Mouse (Mus musculus) natural killer cell, adult 2 months (primary cell): ENCODE measurements around the gene Gm11213.
A peak's percentile ranks its signal among the peaks of the same experiment; 100 is the strongest.

Experiments
- DNase-seq, 2 experiments: peaks; one replicate each; pipeline ENCODE4 v3.0.0; 2022; ENCODE audit warnings: low spot score in 2 of 2

Gm11213 gene

DNA sequence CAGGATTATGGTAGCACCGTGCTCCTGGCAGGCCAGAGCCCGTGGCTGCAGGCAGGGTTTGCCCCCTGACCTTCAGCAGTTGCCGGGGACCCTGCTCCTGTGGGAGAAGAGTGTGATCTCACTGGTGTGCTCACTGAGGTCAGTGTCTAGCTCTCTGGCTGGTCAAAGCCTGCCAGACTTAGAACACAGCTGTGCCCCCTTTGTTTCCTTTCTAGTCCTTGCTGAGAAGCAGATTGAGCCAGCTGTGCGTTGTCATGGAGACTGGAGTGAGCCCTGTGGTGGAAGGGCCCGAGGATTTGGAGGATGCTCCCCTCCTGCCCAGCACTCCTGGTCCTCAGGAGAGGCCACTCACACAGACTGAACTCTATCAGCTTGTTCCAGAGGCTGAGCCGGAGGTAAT is 25.0 kb downstream of the Gm11213 start:
- no peak for DNase-seq

DNA sequence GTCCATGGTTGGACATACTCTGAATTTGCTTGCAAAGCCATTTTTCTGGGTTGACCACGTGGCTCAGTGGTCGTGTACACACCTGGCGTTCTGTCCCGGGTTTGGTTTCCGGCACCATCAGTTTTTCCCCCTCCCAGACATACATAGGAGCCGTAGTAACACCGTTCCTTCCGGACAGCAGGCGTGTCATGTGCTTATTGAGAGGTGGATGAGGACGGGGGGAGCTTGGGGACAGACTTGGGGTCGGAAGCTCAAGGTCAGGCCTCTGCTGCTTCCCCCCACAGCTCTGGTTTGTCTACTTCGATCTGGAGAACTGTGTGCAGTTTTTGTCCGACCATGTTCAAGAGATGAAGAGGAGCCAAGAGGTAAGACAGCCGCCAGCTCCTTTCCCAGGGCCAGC is 25.4 kb downstream of the Gm11213 start:
- DNase-seq, result no peak

DNA sequence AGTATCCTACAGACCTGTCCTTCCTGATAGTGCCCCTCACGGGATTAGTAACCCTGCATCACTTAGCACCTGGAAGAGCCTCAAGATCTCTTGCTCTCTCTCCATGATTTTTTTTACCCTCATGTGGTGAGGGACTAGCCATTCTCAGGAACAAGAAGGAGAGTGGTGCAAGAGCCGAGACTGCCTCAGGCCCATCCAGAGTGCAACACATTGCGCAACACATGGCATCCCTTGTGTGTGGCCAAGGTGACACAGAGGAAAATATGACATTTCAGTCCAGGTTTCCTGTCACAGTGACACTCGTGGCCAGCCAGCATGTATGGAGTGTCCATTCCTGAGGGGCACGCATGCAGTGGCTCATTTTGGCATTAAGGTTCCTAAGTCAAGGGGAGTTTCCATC is 32.4 kb downstream of the Gm11213 start:
- DNase-seq, result no peak

DNA sequence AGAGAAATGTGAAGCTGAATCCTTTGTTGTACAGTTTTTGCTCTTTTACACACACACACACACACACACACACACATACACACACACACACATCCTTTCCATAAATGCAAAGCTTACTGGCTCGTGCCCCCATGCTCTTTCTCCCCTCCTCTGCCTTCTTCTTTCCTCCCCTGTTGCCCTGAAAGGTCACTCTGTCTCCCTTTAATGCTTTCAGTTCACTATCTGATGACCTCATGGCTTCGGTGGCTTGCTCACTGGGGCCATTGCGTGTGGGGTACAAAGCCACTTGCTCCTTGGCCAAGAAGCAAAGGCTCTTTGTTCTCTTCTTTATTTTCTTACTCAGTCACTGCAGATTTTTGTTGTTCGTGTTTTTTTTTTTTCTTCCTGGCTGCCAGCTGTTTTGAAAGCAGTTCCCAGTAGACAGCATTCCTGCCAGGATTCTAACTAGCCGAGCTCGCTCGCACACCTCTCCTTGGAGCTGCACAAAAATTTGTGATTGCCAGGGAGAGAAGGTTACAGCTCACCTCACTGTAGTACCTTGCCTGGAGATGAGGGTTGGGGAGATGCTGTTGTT is 34.8 kb downstream of the Gm11213 start:
- no peak for DNase-seq

DNA sequence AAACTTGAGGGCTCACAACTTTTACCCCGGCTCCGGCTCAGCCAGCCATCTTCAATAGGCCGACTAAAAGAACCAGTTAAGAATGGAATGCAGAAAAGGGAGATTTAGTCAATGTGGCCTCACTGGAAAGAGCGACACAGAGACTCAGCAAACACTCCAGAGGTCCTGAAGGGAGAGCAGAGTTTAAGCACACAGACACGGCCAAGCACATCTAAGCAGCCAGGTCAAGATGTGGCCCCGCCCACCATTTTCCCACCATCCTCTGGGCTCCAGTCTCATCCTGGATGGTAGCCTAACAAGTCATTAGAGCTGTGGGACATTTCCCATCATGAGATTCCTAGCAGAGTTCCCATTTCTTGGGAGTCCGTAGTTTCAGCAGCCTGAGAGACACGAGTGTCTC is 35.7 kb downstream of the Gm11213 start:
- no peak for DNase-seq

DNA sequence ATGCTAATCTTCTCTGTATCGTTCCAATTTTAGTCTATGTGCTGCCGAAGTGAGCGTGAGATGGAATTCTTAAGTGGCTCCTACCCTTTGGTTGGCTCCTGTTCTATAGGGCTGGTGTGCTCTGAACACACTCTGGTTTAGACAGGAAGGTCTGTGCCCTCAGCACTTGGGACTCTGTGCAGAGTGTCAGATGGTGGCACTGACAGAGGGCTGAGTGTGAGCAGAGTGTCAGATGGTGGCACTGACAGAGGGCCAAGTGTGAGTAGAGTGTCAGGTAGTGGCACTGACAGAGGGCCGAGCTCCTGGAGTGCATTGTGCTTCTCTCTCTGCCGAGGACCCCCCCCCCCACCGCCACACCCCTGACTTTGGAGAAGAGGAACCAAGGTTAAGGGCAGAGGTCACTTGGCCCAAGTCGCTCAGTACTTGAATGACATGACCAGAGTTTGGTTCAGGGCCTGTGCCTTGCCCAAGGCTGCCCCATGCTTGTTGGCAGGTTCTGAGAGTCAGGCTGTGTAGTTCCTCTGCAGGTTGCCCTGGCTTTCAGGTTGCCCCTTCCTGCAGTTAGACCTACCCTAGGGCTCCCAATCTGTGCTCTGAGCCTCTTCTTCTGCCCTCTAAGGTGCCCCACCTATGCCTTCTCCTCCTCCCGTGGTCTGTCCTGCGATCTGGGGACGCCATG is 37.2 kb downstream of the Gm11213 start:
- DNase-seq, result no peak

DNA sequence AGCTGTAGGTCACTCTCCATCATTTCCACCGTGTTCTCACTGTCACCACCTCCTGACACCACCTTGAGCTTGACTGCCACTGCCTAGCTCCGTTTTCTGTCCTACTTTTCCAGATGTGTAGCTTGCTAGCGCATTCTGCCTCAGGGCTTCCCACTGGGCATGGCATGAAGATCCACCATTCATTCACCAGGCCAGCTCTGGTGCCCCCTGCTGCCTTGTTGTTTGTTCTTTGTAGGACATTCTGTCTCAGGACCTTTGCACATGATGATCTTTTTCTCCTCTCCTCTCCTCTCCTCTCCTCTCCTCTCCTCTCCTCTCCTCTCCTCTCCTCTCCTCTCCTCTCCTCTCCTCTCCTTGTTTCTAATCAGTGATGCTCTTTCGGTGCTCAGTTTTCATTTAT is 42.3 kb downstream of the Gm11213 start:
- no peak for DNase-seq

DNA sequence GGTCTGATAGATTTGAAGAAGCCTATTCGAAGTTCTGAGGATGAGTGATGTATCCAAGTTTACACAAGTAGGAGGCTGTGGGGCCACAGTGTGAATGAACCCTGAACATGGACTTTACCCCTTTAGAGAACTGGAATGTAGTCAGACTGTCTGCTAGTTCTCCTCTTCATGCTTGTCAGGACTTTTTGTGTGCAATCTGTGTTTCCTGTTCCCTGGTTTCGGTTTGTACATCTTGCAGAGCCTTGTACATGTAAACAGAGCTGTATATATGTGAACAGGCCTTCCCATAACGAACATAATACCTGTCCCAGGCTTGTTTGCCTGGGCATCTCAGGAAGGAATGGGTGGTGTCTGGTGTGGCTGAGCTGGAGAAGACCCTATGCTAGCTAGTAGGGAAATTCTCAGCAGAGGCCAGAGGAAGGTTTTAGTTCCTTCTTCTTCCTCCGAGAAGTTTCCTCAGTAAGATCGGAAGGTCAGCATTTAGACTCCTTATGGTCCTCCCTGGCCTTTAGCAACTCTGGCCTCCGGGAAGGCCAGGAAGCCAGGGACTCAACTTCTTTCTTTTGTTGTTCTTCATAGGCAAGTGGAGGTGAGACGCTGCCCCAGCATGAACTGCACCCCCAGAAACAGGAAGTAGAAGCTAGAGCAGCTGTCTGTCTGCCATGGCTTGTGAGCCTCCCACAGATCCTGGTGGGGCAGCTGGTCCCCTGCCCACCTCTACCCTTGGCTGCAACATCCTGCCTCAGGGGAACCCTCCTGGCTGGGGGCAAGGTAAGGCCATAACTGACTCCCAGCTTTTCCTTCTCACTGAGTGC is 43.0 kb downstream of the Gm11213 start:
- peak; percentile 44 to 50 for DNase-seq

DNA sequence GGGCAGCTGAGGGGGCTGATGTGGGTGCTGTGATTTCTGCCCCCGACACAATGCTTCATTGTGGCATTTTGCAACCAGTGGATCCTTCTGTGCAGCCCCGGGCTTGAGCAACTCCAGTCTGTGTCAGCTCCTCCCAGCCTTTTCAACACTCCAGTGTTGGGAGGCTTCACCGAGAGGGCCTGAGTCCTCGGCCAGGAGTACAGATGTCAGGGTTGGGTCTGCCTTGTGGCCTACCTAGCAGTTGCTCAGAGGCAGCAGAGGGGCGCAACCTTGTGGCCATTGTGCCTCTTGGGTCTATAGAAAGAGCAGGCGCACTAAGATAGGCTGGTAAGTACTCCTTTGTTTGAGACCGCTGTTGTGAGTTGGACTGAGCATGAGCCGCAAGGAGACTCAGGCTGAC is 45.0 kb downstream of the Gm11213 start:
- DNase-seq, result no peak

DNA sequence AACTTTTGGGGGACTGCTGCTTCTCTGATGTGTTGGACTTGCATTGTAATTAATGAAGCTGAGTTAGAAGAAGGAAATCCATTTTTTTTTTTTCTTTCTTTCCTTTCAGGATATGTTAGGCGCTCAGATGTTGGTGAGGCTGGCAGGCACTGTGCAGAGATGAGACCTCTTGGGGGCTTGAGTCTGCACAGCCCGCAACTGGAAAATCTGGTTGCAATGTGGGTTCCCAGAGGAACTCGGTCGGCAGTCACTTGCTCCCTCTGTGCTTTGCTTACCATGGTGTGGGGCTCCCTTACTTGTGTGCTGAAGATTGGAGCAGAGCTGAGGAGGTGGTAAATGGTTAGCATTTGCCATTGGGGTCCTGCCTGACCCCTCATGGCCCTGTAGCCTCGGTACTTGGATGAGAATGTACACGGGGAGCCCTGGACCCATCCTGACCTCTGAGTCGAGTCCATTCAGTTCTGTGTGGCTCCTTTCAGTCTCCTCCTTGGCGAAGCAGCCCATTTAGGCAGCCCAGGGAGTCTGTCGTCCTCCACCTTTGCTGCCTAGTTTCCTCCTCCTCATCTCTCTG is 45.8 kb downstream of the Gm11213 start:
- no peak for DNase-seq

DNA sequence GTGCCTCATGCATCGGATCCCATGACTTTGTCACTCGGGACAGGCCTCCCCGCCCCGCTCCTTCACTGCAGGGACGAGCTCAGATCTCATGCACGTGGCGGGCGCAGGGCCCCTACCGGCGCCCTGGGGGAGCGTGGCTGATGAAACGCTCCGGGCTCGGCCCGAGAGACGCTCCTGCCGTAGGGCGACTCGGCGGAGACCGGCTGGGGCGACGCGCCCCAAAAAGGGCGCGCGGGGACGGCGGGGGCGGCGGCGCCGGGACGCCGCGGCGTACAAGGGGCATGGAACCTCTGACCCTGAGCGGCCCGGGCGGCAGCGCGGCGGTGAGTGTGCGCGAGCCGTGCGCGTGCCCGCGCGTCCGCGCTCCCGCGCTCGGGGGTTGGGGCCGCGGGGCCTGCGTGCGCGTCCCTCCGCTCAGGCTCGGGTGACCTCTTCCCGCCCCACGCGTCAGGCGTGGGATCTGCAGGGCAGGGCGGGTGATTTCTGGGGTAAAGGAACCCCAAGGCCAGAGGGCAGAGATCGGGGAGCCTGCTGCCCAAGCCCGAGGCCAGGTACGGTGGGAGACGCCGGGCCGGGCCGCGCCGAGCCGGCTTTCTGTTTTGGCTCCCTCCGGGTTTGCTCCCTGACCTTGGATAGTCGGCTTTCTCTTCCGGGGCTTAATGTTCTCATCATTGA is 46.5 kb downstream of the Gm11213 start, which contains the start of gene Tmem268:
Gene Tmem268 (plus strand): TSS at position 375 of the 675 bp plus-strand sequence.
- peak; percentile 62 to 75 for DNase-seq

DNA sequence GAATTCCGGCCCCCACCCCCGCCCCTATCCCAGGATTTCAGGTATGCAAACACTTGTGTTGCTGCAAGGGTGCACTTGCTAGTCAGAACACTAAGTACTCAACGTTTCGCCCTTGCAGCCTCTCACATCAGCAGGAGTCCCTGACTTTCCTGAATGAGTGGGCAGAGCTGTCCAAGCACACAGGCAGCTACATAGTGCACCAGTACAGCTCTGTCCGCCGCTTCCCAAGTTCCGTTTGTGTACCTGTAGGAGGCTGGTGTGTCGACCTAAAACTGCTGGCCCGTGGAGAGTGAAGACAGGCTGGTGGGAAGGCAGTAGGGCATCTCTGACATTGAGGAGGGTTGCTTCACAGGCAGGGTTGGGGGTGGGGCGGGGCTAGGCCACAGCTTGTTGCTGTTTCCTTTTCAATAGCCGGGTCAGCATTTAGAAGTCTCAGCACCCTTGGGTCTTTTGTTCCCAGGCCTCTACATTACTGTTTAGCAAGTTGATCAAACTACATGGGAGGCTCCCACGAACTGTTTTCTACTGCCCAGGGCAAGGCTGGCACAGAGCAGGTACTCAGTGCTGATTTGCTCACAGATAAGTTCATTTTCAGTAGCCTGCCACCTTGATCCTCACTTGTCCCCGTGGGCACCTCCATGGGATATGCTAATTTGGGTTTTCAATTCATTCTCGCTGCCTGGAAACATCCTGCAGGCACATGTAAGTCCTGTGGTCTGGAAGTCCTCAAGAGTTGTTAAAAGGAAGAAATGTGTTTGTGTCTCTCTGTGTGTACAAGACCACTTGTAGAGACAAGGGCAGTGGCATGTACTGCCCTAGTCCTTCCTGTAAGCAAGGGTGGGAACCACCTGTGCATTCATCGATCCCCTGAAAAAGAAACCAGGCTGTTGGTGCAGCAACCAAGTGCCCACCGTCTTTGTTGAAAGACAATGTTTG is 47.7 kb downstream of the Gm11213 start:
- no peak for DNase-seq

DNA sequence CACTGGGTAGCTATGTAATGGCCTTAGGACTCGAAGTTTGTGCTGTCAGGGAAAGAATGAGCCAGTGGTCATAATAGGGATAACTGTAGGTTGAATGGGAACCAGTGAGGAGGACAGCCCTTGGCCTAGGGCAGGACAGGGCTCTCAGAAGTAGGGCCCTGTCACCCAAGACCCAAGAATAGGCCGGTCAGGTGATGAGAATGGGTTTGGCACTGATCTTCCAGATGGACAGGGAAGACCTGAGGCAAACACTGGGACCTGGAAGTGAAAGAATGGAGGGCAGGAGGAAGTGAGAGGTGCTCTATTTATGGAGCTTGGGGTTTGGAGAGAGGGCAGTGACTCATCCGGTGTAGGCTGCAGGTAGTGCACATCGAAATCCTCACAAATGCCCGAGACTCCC is 48.4 kb downstream of the Gm11213 start:
- no peak for DNase-seq

DNA sequence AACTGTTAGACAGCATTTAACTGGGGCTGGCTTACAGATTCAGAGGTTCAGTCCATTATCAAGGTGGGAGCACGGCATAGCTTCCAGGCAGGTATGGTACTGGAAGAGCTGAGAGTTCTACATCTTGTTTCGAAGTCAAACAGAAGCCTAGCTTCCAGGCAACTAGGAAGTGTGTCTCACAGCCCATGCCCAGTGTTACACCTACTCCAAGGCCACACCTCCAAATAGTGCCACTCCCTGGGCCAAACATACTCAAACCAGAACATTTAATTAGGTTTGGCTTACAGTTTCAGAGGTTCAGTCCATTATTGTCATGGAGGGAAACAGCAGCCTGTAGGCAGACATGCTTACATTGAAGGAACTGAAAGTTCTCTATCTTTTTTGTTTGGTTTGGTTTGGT is 50.0 kb downstream of the Gm11213 start:
- DNase-seq, result no peak

DNA sequence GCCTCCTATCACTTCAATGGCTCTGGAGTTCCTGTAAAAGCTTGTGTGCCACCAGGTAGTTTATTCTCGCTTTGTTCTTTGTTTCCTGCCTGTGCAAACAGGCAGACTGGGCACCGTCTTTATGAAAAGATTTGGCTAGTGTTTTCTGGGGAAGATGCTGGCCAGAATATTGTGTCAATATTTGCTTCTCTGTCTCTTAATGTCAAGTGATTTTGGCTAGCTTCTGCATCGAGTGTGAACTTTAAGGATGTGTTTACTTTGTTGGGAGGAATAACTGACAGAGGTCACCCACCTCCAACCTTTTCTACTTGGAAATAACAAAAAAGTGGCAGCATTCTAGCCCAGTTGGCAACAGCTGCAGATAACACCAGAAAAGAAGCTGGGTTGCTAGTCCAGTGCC is 50.4 kb downstream of the Gm11213 start:
- no peak for DNase-seq

DNA sequence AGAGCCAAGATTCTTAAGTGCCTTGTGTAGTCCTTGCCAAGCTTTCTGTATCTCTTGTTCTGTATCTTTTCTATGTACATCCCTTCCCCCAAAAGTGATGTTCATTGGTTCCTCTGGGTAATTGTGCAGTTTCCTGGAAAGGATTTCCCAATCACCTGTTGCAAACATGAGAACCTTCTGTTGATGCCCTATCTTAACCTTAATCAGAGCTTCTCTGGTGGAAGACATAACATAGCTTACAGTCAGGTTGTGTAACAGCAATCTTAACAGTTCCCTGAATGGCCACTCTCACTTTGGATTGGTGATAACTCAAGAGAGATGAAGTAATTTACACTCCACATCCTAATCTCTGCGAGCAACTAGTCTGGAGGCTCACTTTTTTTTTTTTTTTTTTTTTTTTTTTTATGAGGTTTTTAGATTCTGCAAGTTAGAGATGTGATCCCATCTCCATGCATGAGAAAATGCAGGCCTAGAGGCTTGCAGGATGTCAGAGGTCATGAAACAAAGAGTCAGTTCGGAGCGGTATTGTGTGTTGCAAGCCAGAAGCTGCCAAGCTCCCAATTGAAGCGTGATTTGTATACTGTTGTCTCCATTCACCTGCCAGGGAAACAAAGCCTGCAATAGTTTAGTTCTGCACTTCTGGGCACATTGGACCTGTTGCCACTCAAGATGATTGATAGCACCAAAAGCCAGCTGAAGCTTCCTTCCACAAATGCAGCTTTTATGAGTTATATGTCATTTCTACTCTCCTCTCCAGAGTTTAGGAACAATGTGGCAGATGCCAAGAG is 51.1 kb downstream of the Gm11213 start:
- DNase-seq, result no peak

DNA sequence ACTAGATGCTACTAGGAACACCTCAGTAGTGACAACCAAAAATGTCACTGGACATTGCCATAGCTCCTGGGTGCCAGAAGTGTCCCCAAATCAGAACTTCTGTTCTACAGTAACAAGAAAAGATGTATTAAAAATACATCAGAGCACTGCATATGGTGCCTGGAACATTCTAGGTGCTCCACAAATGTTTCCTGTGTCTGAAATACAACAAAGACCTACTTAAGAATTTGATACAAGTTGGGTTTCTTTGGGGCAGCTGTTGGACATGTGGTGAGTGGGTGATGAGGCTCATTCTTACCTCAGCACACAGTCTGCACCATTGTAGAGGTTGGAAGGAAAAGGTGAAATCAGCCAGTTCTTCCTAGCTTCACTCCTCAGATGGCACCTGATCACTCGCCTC is 52.2 kb downstream of the Gm11213 start:
- DNase-seq, result no peak

DNA sequence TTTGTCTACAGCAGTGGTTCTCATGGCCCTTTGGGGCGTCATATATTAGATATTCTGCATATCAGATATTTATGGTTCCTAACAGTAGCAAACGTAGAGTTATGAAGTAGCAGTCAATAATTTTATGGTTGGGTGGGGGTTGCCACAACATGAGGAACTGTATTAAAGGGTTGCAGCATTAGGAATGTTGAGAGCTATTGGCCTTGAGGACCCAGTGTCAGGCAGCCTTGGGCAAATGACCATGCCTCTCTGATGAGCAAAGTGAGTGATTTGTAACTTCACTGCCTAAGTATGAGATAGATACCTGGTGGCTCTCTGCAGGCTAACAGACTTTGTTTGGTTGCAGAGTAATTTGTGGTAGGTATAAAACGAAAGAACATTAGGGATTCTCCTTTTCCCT is 54.2 kb downstream of the Gm11213 start:
- DNase-seq, result no peak

DNA sequence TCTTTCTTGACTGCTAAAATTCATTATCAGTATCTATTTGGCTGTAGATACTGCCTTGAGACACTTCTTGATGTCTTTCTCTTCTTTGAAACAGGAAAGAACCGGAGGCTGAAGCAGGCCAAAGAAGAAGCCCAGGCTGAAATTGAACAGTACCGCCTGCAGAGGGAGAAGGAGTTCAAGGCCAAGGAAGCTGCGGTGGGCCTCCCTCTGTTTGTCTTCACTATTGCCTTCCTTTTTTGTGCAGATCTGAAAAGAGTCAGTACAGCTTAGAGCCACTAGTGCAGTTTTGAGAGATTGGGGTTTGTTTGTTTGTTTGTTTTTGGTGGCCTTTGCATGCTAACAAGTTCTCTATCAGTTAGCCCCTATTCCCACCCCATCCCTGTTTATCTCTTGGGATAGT is 56.6 kb downstream of the Gm11213 start:
- no peak for DNase-seq

DNA sequence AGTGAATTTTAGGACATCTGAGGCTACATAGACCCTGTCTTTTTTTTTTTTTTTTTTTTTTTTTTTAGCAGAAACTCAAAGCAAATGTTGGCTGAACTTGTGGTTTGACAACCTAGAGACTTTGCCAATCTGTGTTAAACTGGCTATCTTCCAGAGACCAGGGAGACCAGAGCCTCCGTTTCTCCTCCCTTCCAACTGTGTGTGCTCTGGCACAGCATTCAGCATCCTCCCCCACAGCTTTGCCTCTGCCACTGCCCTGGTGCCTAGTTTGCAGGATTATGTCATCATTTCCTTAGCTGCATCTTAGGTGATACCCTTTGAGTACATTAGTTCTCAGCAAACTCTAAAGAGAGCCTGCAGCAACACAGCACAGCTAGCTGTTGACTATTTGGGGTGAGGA is 57.3 kb downstream of the Gm11213 start:
- DNase-seq, result no peak
